Mouse (Mus musculus): ENCODE measurements around the gene Otud1. TPM values are rescaled to one million over a fixed set of nuclear protein-coding genes. Genes with fewer than 3 reads are reported as not detected.
A peak's percentile ranks its signal among the peaks of the same experiment; 100 is the strongest.

Gene Otud1
- polyA plus RNA-seq (2014; fragmentation: Nextera tagmentation; extraction: Ambion mirVana), result 1.8 and 1.9 TPM in 2 replicates

DNA sequence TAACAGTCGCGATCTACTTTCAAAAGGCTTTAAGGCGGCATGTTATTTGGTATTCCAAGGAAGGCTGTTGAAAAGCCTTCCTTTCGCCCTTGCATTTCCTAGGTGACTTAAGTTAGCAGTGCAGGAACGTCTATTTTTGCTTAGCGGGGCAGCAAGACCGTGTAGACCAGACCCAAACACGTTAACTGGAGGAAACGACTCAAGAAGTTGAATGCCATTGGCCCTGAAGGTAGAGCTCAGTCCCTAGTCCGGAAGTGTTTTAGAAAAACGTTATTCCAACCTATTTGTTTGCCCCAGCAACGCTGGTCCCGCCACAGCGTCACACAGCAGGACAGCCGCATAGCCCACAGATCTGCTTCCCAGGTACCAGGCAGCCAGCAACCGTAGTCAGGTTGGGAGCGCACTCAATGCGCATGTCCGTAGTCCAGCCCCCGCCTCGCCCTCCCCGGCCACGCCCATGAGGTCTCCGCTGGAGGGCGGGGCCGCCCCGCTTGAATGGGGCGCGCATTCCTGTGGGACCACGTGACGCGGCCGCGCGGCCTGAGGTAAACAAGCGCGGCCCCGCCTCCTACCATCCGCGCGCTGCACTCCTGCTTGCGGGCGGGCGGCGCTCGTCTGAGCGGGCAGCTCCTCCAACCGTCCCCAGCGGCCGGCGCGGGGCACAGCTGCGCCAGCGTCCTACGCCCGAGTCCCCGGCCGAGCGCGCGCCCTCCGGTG is at the start of gene Otud1:
Gene Otud1, plus strand, starts transcription at position 595 of the 717 bp plus-strand sequence.
- Histone ChIP-seq H3K4me1 (replicated peaks; ENCODE audit: control insufficient read depth, insufficient read depth, low read length) (peaks cover 15% of the 10 kb centered on the region), H3K36me3 (ENCODE audit: control insufficient read depth, insufficient read depth, low read length) (no peaks in the 10 kb centered on the region), H3K27ac (ENCODE audit: low read depth) (peak within 1 kb of the TSS; percentile 60), H3K9ac (ENCODE audit: low read length) (peak within 1 kb of the TSS; percentile 69), H3K4me2 (ENCODE audit: low read length) (peak within 1 kb of the TSS; percentile 73), H3K4me3 (ENCODE audit: low read depth, low read length) (peak within 1 kb of the TSS; percentile 55), H3K27me3 (replicated peaks; ENCODE audit: control insufficient read depth, insufficient read depth, low read length) (peaks cover 15% of the 10 kb centered on the region; the same call in 1 of the 2 replicates), H3K9me3 (ENCODE audit: control insufficient read depth, low read length) (no peaks in the 10 kb centered on the region)
- peak; percentile 95 for DNase-seq (ENCODE audit: low spot score)
- ATAC-seq (replicated peaks; ENCODE audit: low FRiP score, low TSS enrichment, low read depth), result peak; percentile 97
- under 1% methylated on average over 57 of the region's 62 CpGs for WGBS

DNA sequence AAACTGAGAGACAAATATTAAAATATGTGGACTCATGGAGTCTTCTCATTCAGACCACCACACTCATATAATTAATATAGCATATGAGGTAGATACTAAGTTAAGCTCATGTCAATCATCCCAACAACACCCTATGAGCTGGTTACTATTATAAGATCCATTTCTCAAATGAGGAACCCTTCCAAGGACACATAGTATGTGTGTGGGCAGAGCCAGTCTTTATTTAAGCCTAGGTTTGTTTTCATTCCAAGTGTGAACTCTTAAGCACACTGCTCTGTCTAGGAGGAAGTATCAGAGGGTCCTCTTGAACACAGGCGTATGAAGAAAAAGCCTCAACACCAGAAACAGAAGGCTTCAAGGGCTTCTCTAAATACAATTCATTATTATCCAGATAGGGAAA is 49.7 kb upstream of the Otud1 start:
- DNase-seq (ENCODE audit: low spot score), result no peak
- Histone ChIP-seq H3K27ac (ENCODE audit: low read depth) (no peak overlapping the region), H3K27me3 (replicated peaks; ENCODE audit: control insufficient read depth, insufficient read depth, low read length) (no peaks in the 10 kb centered on the region), H3K36me3 (ENCODE audit: control insufficient read depth, insufficient read depth, low read length) (no peaks in the 10 kb centered on the region), H3K4me2 (ENCODE audit: low read length) (no peak overlapping the region), H3K4me1 (replicated peaks; ENCODE audit: control insufficient read depth, insufficient read depth, low read length) (no peaks in the 10 kb centered on the region), H3K9me3 (ENCODE audit: control insufficient read depth, low read length) (no peaks in the 10 kb centered on the region), H3K9ac (ENCODE audit: low read length) (no peak overlapping the region), H3K4me3 (ENCODE audit: low read depth, low read length) (no peak overlapping the region)
- no peak for ATAC-seq (replicated peaks; ENCODE audit: low FRiP score, low TSS enrichment, low read depth)
- 58% methylated on average over 1 of the region's 1 CpGs for WGBS

DNA sequence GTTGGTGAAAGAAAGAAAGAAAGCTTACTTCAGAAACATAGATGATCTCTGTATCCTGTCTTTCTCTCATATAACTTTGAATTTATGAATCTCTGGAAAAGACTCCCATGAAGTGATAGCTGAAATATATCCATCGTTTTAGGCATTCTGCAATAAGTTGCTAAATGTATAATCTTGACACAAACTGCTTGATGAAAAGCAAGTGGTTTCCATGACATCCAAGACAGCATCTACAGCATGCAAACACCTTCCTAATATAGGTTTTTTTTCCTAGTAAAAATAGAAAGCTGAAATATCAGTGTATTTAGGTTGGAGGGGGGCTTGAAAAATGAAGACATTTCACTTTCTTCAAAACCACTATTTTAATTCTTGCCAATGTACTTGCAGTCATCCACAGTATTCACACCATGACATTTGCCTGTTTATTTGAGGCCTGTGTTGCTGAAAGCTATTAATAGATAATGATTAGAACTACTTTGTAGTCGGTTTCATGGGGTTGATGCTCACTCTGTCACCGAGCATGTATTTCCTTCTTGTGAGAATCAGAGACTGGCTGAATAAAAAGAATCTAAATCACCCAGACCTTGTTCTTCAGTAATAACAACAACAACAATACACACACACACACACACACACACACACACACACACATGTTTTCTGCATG is 49.0 kb upstream of the Otud1 start:
- Histone ChIP-seq H3K4me1 (replicated peaks; ENCODE audit: control insufficient read depth, insufficient read depth, low read length) (no peaks in the 10 kb centered on the region), H3K4me3 (ENCODE audit: low read depth, low read length) (no peak overlapping the region), H3K9me3 (ENCODE audit: control insufficient read depth, low read length) (no peaks in the 10 kb centered on the region), H3K4me2 (ENCODE audit: low read length) (no peak overlapping the region), H3K27me3 (replicated peaks; ENCODE audit: control insufficient read depth, insufficient read depth, low read length) (no peaks in the 10 kb centered on the region), H3K36me3 (ENCODE audit: control insufficient read depth, insufficient read depth, low read length) (no peaks in the 10 kb centered on the region), H3K9ac (ENCODE audit: low read length) (no peak overlapping the region), H3K27ac (ENCODE audit: low read depth) (no peak overlapping the region)
- no peak for ATAC-seq (replicated peaks; ENCODE audit: low FRiP score, low TSS enrichment, low read depth)
- 84% methylated on average over 3 of the region's 3 CpGs for WGBS
- DNase-seq (ENCODE audit: low spot score), result no peak

DNA sequence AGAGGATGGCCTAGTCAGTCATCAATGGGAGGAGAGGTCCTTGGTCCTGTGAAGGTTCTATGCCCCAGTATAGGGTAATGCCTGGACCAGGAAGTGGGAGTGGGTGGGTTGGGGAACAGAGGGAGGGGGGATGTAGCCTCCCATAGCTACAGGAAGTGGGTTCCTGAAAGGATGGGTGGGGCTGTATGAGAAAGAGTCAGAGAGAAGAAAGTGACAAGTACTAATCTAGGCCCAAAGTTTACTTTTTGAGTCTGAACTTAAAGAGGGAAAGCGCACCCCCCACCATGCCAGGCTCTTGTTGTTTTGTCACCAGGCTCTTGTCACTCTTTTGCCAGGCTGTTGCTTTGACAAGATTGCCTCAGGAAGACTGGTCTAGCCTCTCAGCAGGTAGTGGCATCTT is 35.5 kb upstream of the Otud1 start:
- ATAC-seq (replicated peaks; ENCODE audit: low FRiP score, low TSS enrichment, low read depth) (no peak), DNase-seq (ENCODE audit: low spot score) (no peak)
- 82% methylated on average over 1 of the region's 1 CpGs for WGBS

DNA sequence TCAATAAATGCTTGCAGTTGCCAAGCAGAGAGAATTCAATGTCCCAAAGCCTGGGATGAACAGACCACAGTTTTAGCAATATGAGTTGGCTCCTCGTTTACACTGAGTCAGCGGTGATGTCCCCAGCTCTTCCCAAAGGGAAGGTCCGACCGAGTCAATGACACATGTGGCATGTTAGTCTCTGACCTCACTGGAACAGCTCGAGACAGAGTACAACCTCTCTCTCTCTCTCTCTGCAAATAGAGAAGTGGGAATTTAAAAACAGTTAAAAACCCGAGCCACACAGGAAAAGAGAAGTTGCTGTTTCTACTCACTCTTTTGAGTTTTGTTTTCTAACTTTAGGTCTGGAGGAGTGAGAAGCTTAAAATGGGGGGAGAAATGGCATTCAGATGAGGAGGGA is 30.5 kb upstream of the Otud1 start:
- Histone ChIP-seq H3K9me3 (ENCODE audit: control insufficient read depth, low read length) (no peaks in the 10 kb centered on the region), H3K4me1 (replicated peaks; ENCODE audit: control insufficient read depth, insufficient read depth, low read length) (no peaks in the 10 kb centered on the region), H3K36me3 (ENCODE audit: control insufficient read depth, insufficient read depth, low read length) (no peaks in the 10 kb centered on the region), H3K27me3 (replicated peaks; ENCODE audit: control insufficient read depth, insufficient read depth, low read length) (no peaks in the 10 kb centered on the region), H3K4me3 (ENCODE audit: low read depth, low read length) (no peak overlapping the region), H3K27ac (ENCODE audit: low read depth) (no peak overlapping the region), H3K9ac (ENCODE audit: low read length) (no peak overlapping the region), H3K4me2 (ENCODE audit: low read length) (no peak overlapping the region)
- DNase-seq (ENCODE audit: low spot score) (no peak), ATAC-seq (replicated peaks; ENCODE audit: low FRiP score, low TSS enrichment, low read depth) (no peak)
- 78% methylated on average over 6 of the region's 6 CpGs for WGBS

More for the DNA sequence above, 35.5 kb upstream of the Otud1 start:
- H3K4me2 ChIP-seq (ENCODE audit: low read length), result no peak overlapping the region
- H3K4me3 ChIP-seq (ENCODE audit: low read depth, low read length), result no peak overlapping the region
- no peaks in the 10 kb centered on the region for H3K36me3 ChIP-seq (ENCODE audit: control insufficient read depth, insufficient read depth, low read length)
- no peaks in the 10 kb centered on the region for H3K9me3 ChIP-seq (ENCODE audit: control insufficient read depth, low read length)
- H3K4me1 ChIP-seq (replicated peaks; ENCODE audit: control insufficient read depth, insufficient read depth, low read length), result no peaks in the 10 kb centered on the region
- no peak overlapping the region for H3K27ac ChIP-seq (ENCODE audit: low read depth)
- no peaks in the 10 kb centered on the region for H3K27me3 ChIP-seq (replicated peaks; ENCODE audit: control insufficient read depth, insufficient read depth, low read length)
- no peak overlapping the region for H3K9ac ChIP-seq (ENCODE audit: low read length)

DNA sequence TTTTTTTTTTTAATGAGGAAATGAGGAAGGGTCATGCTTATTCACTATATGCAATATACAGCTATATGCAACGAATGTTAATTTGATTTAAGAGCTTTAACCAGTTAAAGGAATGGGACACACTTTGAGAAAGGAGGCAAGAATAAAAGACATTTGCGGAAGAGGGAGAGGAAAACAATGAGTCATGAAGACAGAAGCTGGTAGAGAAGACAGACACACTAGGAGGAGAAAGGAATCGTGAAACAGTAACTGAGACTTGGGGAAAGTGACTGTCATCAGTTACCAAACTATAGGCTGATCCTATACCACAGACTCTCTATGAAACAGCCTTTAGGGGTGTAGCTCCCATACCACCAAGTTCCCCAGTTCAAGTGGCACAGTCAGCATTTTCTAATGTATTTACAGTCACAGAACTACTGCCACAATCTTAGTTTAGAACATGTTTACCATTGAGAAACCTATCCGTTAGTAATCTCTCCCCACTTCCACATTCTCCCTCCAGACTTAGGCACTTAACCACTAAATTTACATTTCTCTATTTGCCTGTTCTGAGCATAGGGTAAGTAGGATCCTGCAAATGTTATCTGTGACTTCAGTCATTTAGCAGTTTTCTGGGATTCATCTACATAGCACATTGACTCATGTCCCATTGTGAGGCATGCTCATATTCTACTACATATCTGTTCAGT is 29.5 kb upstream of the Otud1 start:
- Histone ChIP-seq H3K27me3 (replicated peaks; ENCODE audit: control insufficient read depth, insufficient read depth, low read length) (no peaks in the 10 kb centered on the region), H3K27ac (ENCODE audit: low read depth) (no peak overlapping the region), H3K9me3 (ENCODE audit: control insufficient read depth, low read length) (no peaks in the 10 kb centered on the region), H3K4me2 (ENCODE audit: low read length) (no peak overlapping the region), H3K9ac (ENCODE audit: low read length) (no peak overlapping the region), H3K4me1 (replicated peaks; ENCODE audit: control insufficient read depth, insufficient read depth, low read length) (no peaks in the 10 kb centered on the region), H3K36me3 (ENCODE audit: control insufficient read depth, insufficient read depth, low read length) (no peaks in the 10 kb centered on the region), H3K4me3 (ENCODE audit: low read depth, low read length) (no peak overlapping the region)
- DNase-seq (ENCODE audit: low spot score) (no peak), ATAC-seq (replicated peaks; ENCODE audit: low FRiP score, low TSS enrichment, low read depth) (no peak)
- 84% methylated on average over 4 of the region's 4 CpGs for WGBS

DNA sequence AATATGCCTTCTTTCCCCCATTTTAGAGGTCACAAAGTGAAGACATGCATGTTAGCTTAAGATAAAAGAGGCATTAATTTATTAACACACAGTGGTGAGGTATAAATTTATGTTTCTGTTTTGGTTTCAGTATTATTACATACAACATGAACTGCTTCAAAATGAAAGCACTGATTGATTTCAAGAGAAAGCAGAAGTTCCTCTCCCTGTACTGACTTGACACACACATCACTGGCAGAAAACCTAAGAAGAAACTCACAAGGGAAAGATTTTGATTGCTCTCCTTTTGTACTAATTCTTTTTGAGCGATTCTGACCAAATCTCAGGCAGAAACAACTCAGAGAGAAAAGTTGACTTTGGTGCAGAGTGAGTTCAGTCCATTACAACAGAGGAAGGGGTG is 27.0 kb upstream of the Otud1 start:
- H3K36me3 ChIP-seq (ENCODE audit: control insufficient read depth, insufficient read depth, low read length), result no peaks in the 10 kb centered on the region
- no peaks in the 10 kb centered on the region for H3K9me3 ChIP-seq (ENCODE audit: control insufficient read depth, low read length)
- no peak overlapping the region for H3K27ac ChIP-seq (ENCODE audit: low read depth)
- no peak for ATAC-seq (replicated peaks; ENCODE audit: low FRiP score, low TSS enrichment, low read depth)
- DNase-seq (ENCODE audit: low spot score), result no peak
- no peaks in the 10 kb centered on the region for H3K4me1 ChIP-seq (replicated peaks; ENCODE audit: control insufficient read depth, insufficient read depth, low read length)
- H3K4me3 ChIP-seq (ENCODE audit: low read depth, low read length), result no peak overlapping the region
- 79% methylated on average over 1 of the region's 1 CpGs for WGBS
- no peak overlapping the region for H3K9ac ChIP-seq (ENCODE audit: low read length)
- no peaks in the 10 kb centered on the region for H3K27me3 ChIP-seq (replicated peaks; ENCODE audit: control insufficient read depth, insufficient read depth, low read length)
- no peak overlapping the region for H3K4me2 ChIP-seq (ENCODE audit: low read length)

DNA sequence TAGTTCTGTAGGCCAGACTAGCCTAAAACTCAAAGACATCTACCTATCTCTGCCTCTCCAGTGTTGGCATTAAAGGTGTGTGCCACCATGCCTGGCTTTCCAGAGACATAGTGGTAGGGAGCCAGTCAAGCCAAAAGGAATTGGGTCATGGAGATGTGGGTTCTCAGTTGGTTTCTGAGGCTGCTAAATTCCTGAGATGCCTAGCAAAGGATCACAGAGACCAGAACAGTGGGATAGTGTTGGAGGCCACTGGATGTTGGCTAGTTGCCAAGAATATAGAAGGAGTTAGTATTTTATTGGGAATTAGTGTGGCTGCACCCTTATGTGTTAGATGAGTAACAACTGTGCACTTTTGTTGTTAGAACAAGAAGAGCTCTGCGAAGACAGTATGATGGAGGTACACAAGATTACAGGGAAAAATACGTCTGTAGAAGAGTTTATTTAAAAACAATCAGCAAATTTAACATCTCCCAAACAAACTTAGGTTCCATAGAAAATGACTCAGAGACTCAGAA is 24.1 kb upstream of the Otud1 start:
- Histone ChIP-seq H3K4me2 (ENCODE audit: low read length) (no peak overlapping the region), H3K36me3 (ENCODE audit: control insufficient read depth, insufficient read depth, low read length) (no peaks in the 10 kb centered on the region), H3K9me3 (ENCODE audit: control insufficient read depth, low read length) (no peaks in the 10 kb centered on the region), H3K4me3 (ENCODE audit: low read depth, low read length) (no peak overlapping the region), H3K4me1 (replicated peaks; ENCODE audit: control insufficient read depth, insufficient read depth, low read length) (no peaks in the 10 kb centered on the region), H3K27ac (ENCODE audit: low read depth) (no peak overlapping the region), H3K9ac (ENCODE audit: low read length) (no peak overlapping the region), H3K27me3 (replicated peaks; ENCODE audit: control insufficient read depth, insufficient read depth, low read length) (no peaks in the 10 kb centered on the region)
- ATAC-seq (replicated peaks; ENCODE audit: low FRiP score, low TSS enrichment, low read depth) (no peak), DNase-seq (ENCODE audit: low spot score) (no peak)
- WGBS, result 82% methylated on average over 2 of the region's 2 CpGs

Measured in intestine, embryonic 14.5 days (tissue).